Mouse (Mus musculus) liver, embryonic 14.5 days (tissue): ENCODE results near the gene Aldh1a1.

Experiments
- CTCF ChIP-seq: IDR thresholded peaks from 2 replicates; pipeline ENCODE4 v1.5.1; 2016; ENCODE audit warnings: antibody characterized with exemption, low read depth, control low read depth
- EP300 ChIP-seq: IDR thresholded peaks from 2 replicates; pipeline ENCODE4 v1.6.1; 2016; ENCODE audit warnings: antibody characterized with exemption, low read depth

DNA sequence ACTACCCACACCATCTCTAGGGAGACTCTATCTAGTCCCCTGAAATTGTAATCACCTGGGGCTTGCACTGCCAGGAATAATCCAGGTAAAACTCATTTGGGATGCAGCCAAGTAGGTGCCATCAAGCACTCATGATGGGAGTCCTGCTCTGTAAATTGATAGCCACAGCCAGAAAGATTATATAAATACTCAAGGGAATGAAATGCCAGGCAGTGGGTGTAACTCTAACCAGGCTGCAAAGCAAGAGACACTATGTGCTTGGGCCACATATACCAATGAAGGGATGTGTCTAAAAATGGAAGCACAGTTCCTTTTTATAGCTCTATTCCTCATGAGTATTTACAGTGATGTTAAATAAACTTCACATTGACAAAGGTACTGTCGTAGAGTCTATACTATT lies 56.9 kb downstream of the Aldh1a1 start:
- TF ChIP-seq CTCF: no peak
- TF ChIP-seq EP300: no peak
